Mouse (Mus musculus) adrenal gland, postnatal 4 days (tissue): ENCODE data around the gene Pfdn6. TPM values are rescaled to one million over a fixed set of nuclear protein-coding genes. Genes with fewer than 3 reads are reported as not detected.
"Not testable (repeated sequence)": the region's sequence is repeated elsewhere in the genome, so short reads cannot be mapped to it uniquely, and the experiment has no call there.

Experiments
- DNase-seq, 2 experiments: peaks; one replicate each; pipeline ENCODE4 v3.0.0; 2021 to 2022; ENCODE audit warnings: low spot score in 2 of 2, mixed read lengths in 2 of 2
- total RNA-seq, 2 experiments: library from RNA; stranded (reverse); gene quantifications; 2 replicates each; pipeline ENCODE4 v1.2.3; 2021

Gene Pfdn6
- total RNA-seq, 2 experiments from 2014 or later, result 96.5 to 98.1 TPM

- DNase-seq, result no peak
These were observed 23.1 kb downstream of the Pfdn6 start for GRCm38 (mm10) chr17:33916847-33917655.

GRCm38 (mm10) chr17:33916294-33916693 lies 23.8 kb downstream of the Pfdn6 start:
- DNase-seq, result no peak

GRCm38 (mm10) chr17:33915671-33916250 lies 24.4 kb downstream of the Pfdn6 start, which contains the start of the genes Tapbp and Zbtb22:
Gene Tapbp (plus strand): TSS chr17:33915899.
Gene Zbtb22 (plus strand): TSS chr17:33915904.
- peak; percentile 82 to 90 for DNase-seq

- no peak for DNase-seq
These were observed 25.2 kb downstream of the Pfdn6 start for GRCm38 (mm10) chr17:33914969-33915391.

- no peak for DNase-seq
These were observed 26.2 kb downstream of the Pfdn6 start for GRCm38 (mm10) chr17:33913905-33914304.

- no peak for DNase-seq
These were observed 26.9 kb downstream of the Pfdn6 start for GRCm38 (mm10) chr17:33913264-33913663.

GRCm38 (mm10) chr17:33911813-33912414 lies 28.2 kb downstream of the Pfdn6 start:
- no peak for DNase-seq

- DNase-seq, result no peak
These were observed 28.9 kb downstream of the Pfdn6 start for GRCm38 (mm10) chr17:33911052-33911812.

- DNase-seq, result no peak
These were observed 29.6 kb downstream of the Pfdn6 start for GRCm38 (mm10) chr17:33910346-33911051.

GRCm38 (mm10) chr17:33909869-33910250 lies 30.3 kb downstream of the Pfdn6 start:
- DNase-seq, result no peak

GRCm38 (mm10) chr17:33909077-33909868 lies 30.9 kb downstream of the Pfdn6 start, which contains the start of gene Daxx:
Gene Daxx (plus strand): TSS chr17:33909414.
- peak; percentile 98 for DNase-seq

- DNase-seq, result no peak
These were observed 31.6 kb downstream of the Pfdn6 start for GRCm38 (mm10) chr17:33908331-33909076.

- not testable (repeated sequence) for DNase-seq
These were observed 35.3 kb downstream of the Pfdn6 start, which contains the start of gene Platr17 for GRCm38 (mm10) chr17:33904835-33905234. Gene Platr17 (plus strand): TSS chr17:33905135.

- not testable (repeated sequence) for DNase-seq
These were observed 36.1 kb downstream of the Pfdn6 start for GRCm38 (mm10) chr17:33903911-33904651.

- DNase-seq, result no peak
These were observed 37.7 kb downstream of the Pfdn6 start for GRCm38 (mm10) chr17:33902491-33902890.

GRCm38 (mm10) chr17:33902079-33902478 lies 38.1 kb downstream of the Pfdn6 start:
- no peak for DNase-seq

GRCm38 (mm10) chr17:33901653-33902052 lies 38.5 kb downstream of the Pfdn6 start:
- no peak for DNase-seq

GRCm38 (mm10) chr17:33900989-33901314 lies 39.2 kb downstream of the Pfdn6 start:
- no peak for DNase-seq
